Mouse (Mus musculus): Measurements from ENCODE around the gene Sirt4.

DNA sequence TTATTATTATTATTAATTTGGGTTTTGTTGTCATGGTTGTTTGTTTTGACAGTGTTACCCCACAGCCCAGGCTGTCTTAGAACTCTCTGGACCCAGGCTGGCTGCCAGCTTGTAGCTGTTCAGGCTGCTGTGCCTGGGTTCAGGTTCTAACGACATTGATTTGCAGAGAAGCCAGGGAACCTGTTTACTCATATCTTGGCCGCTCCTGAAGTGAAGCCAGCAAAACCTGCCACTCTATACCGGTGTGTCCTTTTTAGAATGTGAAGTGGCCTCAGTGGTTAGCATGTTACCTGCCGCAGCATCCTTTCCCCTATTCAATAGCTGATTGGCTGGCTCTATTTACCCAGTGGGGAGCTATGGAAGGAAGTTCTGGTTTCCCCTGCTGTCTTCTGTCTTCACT, 2.2 kb upstream of the Sirt4 start:
- TF ChIP-seq CTCF (IDR thresholded peaks at IDR 0.05), result no peak
- TF ChIP-seq EP300 (IDR thresholded peaks at IDR 0.05), result no peak
